8 mouse cellular contexts compared by ENCODE assay signal in genomic region chr10:81059603-81060543, GRCm38 (mm10). TPM values are rescaled to one million over a fixed set of nuclear protein-coding genes. Genes with fewer than 3 reads are reported as not detected.
DNase-seq lines count a peak whose midpoint lies in the region; ATAC-seq lines count a peak whose summit lies in the region.

Gene Sgta, minus strand, starts transcription at chr10:81060181.

- under 1% methylated on average over 48 of the region's 48 CpGs for WGBS in lung, embryonic 16.5 days

- no peaks in the 10 kb centered on the region for H3K9me3 ChIP-seq in lung, embryonic 16.5 days (ENCODE audit: control insufficient read depth, low read length)

- H3K27me3 ChIP-seq in lung, embryonic 16.5 days (ENCODE audit: control insufficient read depth, insufficient read depth, low read depth, low read length): no peaks in the 10 kb centered on the region

- H3K4me3 ChIP-seq in lung, embryonic 16.5 days (ENCODE audit: low read length): peak within 1 kb of the TSS; percentile 97

- H3K36me3 ChIP-seq in lung, embryonic 16.5 days (ENCODE audit: control insufficient read depth, insufficient read depth, low read length): no peaks in the 10 kb centered on the region

- peak; percentile 92 to 95 for ATAC-seq in hematopoietic stem cell, adult 5-6 weeks (replicated peaks in 1 of 2; ENCODE audit: insufficient read depth in 1 of 2, low FRiP score in 2 of 2, low TSS enrichment in 1 of 2, low read depth in 1 of 2, poor library complexity in 2 of 2, severe bottlenecking in 2 of 2)
- ATAC-seq in lung, embryonic 16.5 days (ENCODE audit: low read depth): peak; percentile 98

- H3K4me2 ChIP-seq in lung, embryonic 16.5 days (ENCODE audit: low read depth, low read length): peak within 1 kb of the TSS; percentile 95

- peak; percentile 95 for DNase-seq in MEL-GATA-1-ER (ENCODE audit: extremely low read depth, low read depth)
- peak; percentile 99 for DNase-seq in cerebellum, adult 8-10 months
- DNase-seq in forelimb bud, embryonic 11.5 days (ENCODE audit: low read depth, low spot score): peak; percentile 100
- DNase-seq in layer of hippocampus, adult 9-10 months (ENCODE audit: low spot score): peak; percentile 100
- peak; percentile 96 for DNase-seq in ovary, postnatal 10 days (ENCODE audit: low spot score)
- DNase-seq in thymus, postnatal 10 days (ENCODE audit: low spot score in 2 of 2): peak; percentile 96 to 98

- H3K27ac ChIP-seq in lung, embryonic 16.5 days (ENCODE audit: low read length): peak within 1 kb of the TSS; percentile 43; the same call in 1 of the 2 replicates

- peaks cover 9% of the 10 kb centered on the region for H3K4me1 ChIP-seq in lung, embryonic 16.5 days (replicated peaks; ENCODE audit: control insufficient read depth, insufficient read depth, low read length)

- peak within 1 kb of the TSS; percentile 94 for H3K9ac ChIP-seq in lung, embryonic 16.5 days (ENCODE audit: low read length)

RNA-seq across cellular contexts. Expression of gene Sgta, which starts in this region (rescaled TPM):
- 34.3 and 39.1 TPM in 2 replicates for total RNA-seq in hematopoietic stem cell, adult 5-6 weeks (2017)
- polyA plus RNA-seq in lung, embryonic 16.5 days (2015; fragmentation: Nextera tagmentation; extraction: Ambion mirVana): 183 and 187 TPM in 2 replicates

Comparison
In these comparisons a context has a peak if more than half of its experiments do, and no peak if none do; other contexts are left out.
1. Peak in every context shown above with its lines: DNase-seq, ATAC-seq, H3K4me3 ChIP-seq and H3K27ac ChIP-seq.